Mouse (Mus musculus): ENCODE data around the gene Atp8a1. TPM values are rescaled to one million over a fixed set of nuclear protein-coding genes. Genes with fewer than 3 reads are reported as not detected.
A peak's percentile ranks its signal among the peaks of the same experiment; 100 is the strongest.
"Not testable (repeated sequence)": the region's sequence is repeated elsewhere in the genome, so short reads cannot be mapped to it uniquely, and the experiment has no call there.

The Atp8a1 gene
- polyA plus RNA-seq, 1 experiment from 2014 or later: 3.3 TPM

GRCm38 (mm10) chr5:67822619-67823018 is 24.6 kb downstream of the Atp8a1 start:
- 30% methylated on average over 6 of the region's 6 CpGs for WGBS
- Histone ChIP-seq H3K4me2 (replicated peaks; ENCODE audit: low read depth) (no peak overlapping the region), H3K4me1 (replicated peaks; ENCODE audit: control insufficient read depth, insufficient read depth) (no peaks in the 10 kb centered on the region), H3K36me3 (ENCODE audit: control insufficient read depth, insufficient read depth, low read length) (no peaks in the 10 kb centered on the region), H3K27me3 (ENCODE audit: control insufficient read depth, insufficient read depth, low read length) (no peaks in the 10 kb centered on the region), H3K27ac (replicated peaks) (no peak overlapping the region), H3K4me3 (ENCODE audit: low read depth, low read length) (no peak overlapping the region), H3K9ac (ENCODE audit: low read length) (no peak overlapping the region), H3K9me3 (ENCODE audit: control insufficient read depth, low read length) (no peaks in the 10 kb centered on the region)
- DNase-seq (ENCODE audit: low spot score) (no peak), ATAC-seq (ENCODE audit: low FRiP score, low TSS enrichment) (no peak)
- no peak for TF ChIP-seq EP300 (optimal IDR thresholded peaks at IDR 0.05)
- TF ChIP-seq CTCF (IDR thresholded peaks at IDR 0.05; ENCODE audit: low read depth): no peak

- Histone ChIP-seq H3K9me3 (ENCODE audit: control insufficient read depth, low read length) (no peaks in the 10 kb centered on the region), H3K27me3 (ENCODE audit: control insufficient read depth, insufficient read depth, low read length) (no peaks in the 10 kb centered on the region), H3K9ac (ENCODE audit: low read length) (no peak overlapping the region), H3K4me2 (replicated peaks; ENCODE audit: low read depth) (no peak overlapping the region), H3K27ac (replicated peaks) (no peak overlapping the region), H3K36me3 (ENCODE audit: control insufficient read depth, insufficient read depth, low read length) (no peaks in the 10 kb centered on the region), H3K4me1 (replicated peaks; ENCODE audit: control insufficient read depth, insufficient read depth) (no peaks in the 10 kb centered on the region), H3K4me3 (ENCODE audit: low read depth, low read length) (no peak overlapping the region)
- DNase-seq (ENCODE audit: low spot score) (no peak), ATAC-seq (ENCODE audit: low FRiP score, low TSS enrichment) (no peak)
- no peak for TF ChIP-seq CTCF (IDR thresholded peaks at IDR 0.05; ENCODE audit: low read depth)
- TF ChIP-seq EP300 (optimal IDR thresholded peaks at IDR 0.05): no peak
- WGBS: 65% methylated on average over 8 of the region's 8 CpGs
Observed at GRCm38 (mm10) chr5:67821987-67822401, 25.2 kb downstream of the Atp8a1 start.

DNA sequence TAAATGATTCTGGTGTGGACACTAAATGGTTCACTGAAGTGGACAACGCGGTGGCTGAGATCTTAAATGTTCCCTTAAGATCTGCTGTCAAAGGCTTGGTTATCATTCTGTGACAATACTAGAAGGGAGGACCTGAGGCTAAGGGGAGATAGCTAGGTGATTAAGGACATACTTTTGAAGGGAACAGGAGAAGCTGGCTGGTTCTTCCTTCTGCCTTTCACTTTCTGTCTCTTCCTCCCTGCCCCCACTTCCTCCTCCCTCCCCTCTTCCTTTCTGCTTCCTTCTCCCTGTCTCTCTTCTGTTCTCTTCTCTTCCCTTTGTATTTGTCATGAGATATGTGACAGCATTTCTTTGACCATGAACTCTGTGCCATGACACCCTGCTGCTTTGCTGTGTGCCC is 26.0 kb downstream of the Atp8a1 start:
- H3K9ac ChIP-seq (ENCODE audit: low read length): no peak overlapping the region
- ATAC-seq (ENCODE audit: low FRiP score, low TSS enrichment) (no peak), DNase-seq (ENCODE audit: low spot score) (no peak)
- no peaks in the 10 kb centered on the region for H3K27me3 ChIP-seq (ENCODE audit: control insufficient read depth, insufficient read depth, low read length)
- no peaks in the 10 kb centered on the region for H3K4me1 ChIP-seq (replicated peaks; ENCODE audit: control insufficient read depth, insufficient read depth)
- no peak overlapping the region for H3K4me2 ChIP-seq (replicated peaks; ENCODE audit: low read depth)
- no peaks in the 10 kb centered on the region for H3K36me3 ChIP-seq (ENCODE audit: control insufficient read depth, insufficient read depth, low read length)
- no peak overlapping the region for H3K4me3 ChIP-seq (ENCODE audit: low read depth, low read length)
- no peak overlapping the region for H3K27ac ChIP-seq (replicated peaks)
- no peaks in the 10 kb centered on the region for H3K9me3 ChIP-seq (ENCODE audit: control insufficient read depth, low read length)
- 92% methylated on average over 2 of the region's 2 CpGs for WGBS
- no peak for TF ChIP-seq EP300 (optimal IDR thresholded peaks at IDR 0.05)

GRCm38 (mm10) chr5:67819451-67819850 is 27.8 kb downstream of the Atp8a1 start:
- H3K36me3 ChIP-seq (ENCODE audit: control insufficient read depth, insufficient read depth, low read length): no peaks in the 10 kb centered on the region
- H3K9me3 ChIP-seq (ENCODE audit: control insufficient read depth, low read length): no peaks in the 10 kb centered on the region
- H3K4me3 ChIP-seq (ENCODE audit: low read depth, low read length): no peak overlapping the region
- H3K27ac ChIP-seq (replicated peaks): no peak overlapping the region
- 73% methylated on average over 5 of the region's 5 CpGs for WGBS
- ATAC-seq (ENCODE audit: low FRiP score, low TSS enrichment) (no peak), DNase-seq (ENCODE audit: low spot score) (peak; percentile 4)
- no peaks in the 10 kb centered on the region for H3K27me3 ChIP-seq (ENCODE audit: control insufficient read depth, insufficient read depth, low read length)
- H3K4me2 ChIP-seq (replicated peaks; ENCODE audit: low read depth): no peak overlapping the region
- no peak overlapping the region for H3K9ac ChIP-seq (ENCODE audit: low read length)
- TF ChIP-seq CTCF (IDR thresholded peaks at IDR 0.05; ENCODE audit: low read depth) (no peak), EP300 (optimal IDR thresholded peaks at IDR 0.05) (no peak)
- no peaks in the 10 kb centered on the region for H3K4me1 ChIP-seq (replicated peaks; ENCODE audit: control insufficient read depth, insufficient read depth)

- Histone ChIP-seq H3K4me2 (replicated peaks; ENCODE audit: low read depth) (no peak overlapping the region), H3K4me3 (ENCODE audit: low read depth, low read length) (no peak overlapping the region), H3K27ac (replicated peaks) (no peak overlapping the region), H3K27me3 (ENCODE audit: control insufficient read depth, insufficient read depth, low read length) (no peaks in the 10 kb centered on the region), H3K9me3 (ENCODE audit: control insufficient read depth, low read length) (no peaks in the 10 kb centered on the region), H3K4me1 (replicated peaks; ENCODE audit: control insufficient read depth, insufficient read depth) (no peaks in the 10 kb centered on the region), H3K9ac (ENCODE audit: low read length) (no peak overlapping the region), H3K36me3 (ENCODE audit: control insufficient read depth, insufficient read depth, low read length) (no peaks in the 10 kb centered on the region)
- ATAC-seq (ENCODE audit: low FRiP score, low TSS enrichment) (peak; percentile 89), DNase-seq (ENCODE audit: low spot score) (peak; percentile 50)
- WGBS: 33% methylated on average over 16 of the region's 16 CpGs
- TF ChIP-seq EP300 (optimal IDR thresholded peaks at IDR 0.05): no peak
- TF ChIP-seq CTCF (IDR thresholded peaks at IDR 0.05; ENCODE audit: low read depth): no peak
Observed at GRCm38 (mm10) chr5:67815572-67816325, 31.5 kb downstream of the Atp8a1 start.

GRCm38 (mm10) chr5:67815060-67815459 is 32.2 kb downstream of the Atp8a1 start:
- H3K4me3 ChIP-seq (ENCODE audit: low read depth, low read length); ATAC-seq (ENCODE audit: low FRiP score, low TSS enrichment); H3K4me2 ChIP-seq (replicated peaks; ENCODE audit: low read depth); H3K9me3 ChIP-seq (ENCODE audit: control insufficient read depth, low read length); H3K4me1 ChIP-seq (replicated peaks; ENCODE audit: control insufficient read depth, insufficient read depth); H3K27me3 ChIP-seq (ENCODE audit: control insufficient read depth, insufficient read depth, low read length); H3K9ac ChIP-seq (ENCODE audit: low read length); DNase-seq (ENCODE audit: low spot score); H3K27ac ChIP-seq (replicated peaks); H3K36me3 ChIP-seq (ENCODE audit: control insufficient read depth, insufficient read depth, low read length): not testable (repeated sequence)
- WGBS: 64% methylated on average over 4 of the region's 8 CpGs
